Mouse (Mus musculus): Measurements from ENCODE around the gene Trmt1l. TPM values are rescaled to one million over a fixed set of nuclear protein-coding genes. Genes with fewer than 3 reads are reported as not detected.
A peak's percentile ranks its signal among the peaks of the same experiment; 100 is the strongest.

Trmt1l gene
- polyA plus RNA-seq (2014; fragmentation: Nextera tagmentation; extraction: Ambion mirVana), result 44.5 and 48.7 TPM in 2 replicates

DNA sequence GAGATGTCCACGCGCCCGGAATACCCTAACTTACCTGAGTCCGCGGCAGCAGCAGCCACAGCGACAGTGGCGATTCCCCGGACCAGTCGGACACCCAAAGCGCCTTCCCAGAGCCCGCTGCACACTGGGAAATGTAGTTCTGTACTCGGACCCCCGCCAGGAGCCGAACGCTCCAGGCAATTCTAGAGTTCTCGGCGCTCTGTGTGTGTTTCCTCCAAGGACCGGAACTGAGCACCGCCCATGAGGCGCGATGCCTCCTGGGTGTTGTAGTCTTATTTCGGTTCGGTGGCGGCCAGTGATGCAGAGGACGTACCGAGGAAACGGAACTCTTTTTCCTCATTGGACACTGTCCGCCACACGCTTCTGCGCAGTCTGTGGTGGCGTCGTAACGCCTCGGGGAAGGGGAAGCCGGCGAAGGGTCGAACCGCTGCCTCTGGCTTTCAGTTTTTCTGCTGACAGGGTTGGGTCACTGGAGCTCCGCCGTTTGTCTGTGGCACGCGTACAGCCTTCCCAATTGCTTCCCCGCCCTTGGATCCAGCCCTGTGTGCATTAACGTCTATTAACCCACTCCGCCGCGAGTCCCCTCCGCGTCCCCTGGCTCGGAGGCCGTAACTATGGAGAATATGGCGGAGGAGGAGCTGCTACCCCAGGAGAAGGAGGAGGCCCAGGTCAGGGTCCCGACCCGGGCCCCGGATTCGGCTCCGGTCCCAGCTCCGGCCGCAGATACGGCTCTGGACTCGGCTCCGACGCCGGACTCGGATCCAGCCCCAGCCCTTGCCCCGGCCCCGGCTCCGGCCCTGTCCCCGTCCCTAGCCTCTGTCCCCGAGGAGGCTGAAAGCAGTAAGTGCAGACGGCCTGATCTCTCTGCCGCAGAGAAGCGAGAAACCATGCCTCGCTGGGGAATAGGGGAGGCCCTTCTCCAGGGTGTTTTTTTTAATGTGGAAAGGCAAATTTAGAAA, at the start of gene Trmt1l, which contains the start of gene Swt1:
Gene Trmt1l (plus strand): TSS at position 280 of the 959 bp plus-strand sequence.
Gene Swt1 (minus strand): TSS at position 193 of the 959 bp plus-strand sequence.
- Histone ChIP-seq H3K27ac (ENCODE audit: low read depth, low read length) (peak within 1 kb of the TSS; percentile 88), H3K36me3 (ENCODE audit: control insufficient read depth, insufficient read depth, low read length) (no peaks in the 10 kb centered on the region), H3K9ac (ENCODE audit: low read depth, low read length) (peak within 1 kb of the TSS; percentile 96), H3K4me2 (peak within 1 kb of the TSS; percentile 80), H3K27me3 (replicated peaks; ENCODE audit: control insufficient read depth, insufficient read depth, low read length) (no peaks in the 10 kb centered on the region), H3K4me1 (replicated peaks; ENCODE audit: control insufficient read depth, insufficient read depth, low read length) (peaks cover 9% of the 10 kb centered on the region), H3K4me3 (ENCODE audit: low read depth, low read length) (peak within 1 kb of the TSS; percentile 83), H3K9me3 (ENCODE audit: control insufficient read depth, low read length) (no peaks in the 10 kb centered on the region)
- ATAC-seq (replicated peaks; ENCODE audit: low FRiP score) (peak; percentile 98), DNase-seq (ENCODE audit: low spot score) (peak; percentile 93)
- WGBS, result under 1% methylated on average over 74 of the region's 74 CpGs

DNA sequence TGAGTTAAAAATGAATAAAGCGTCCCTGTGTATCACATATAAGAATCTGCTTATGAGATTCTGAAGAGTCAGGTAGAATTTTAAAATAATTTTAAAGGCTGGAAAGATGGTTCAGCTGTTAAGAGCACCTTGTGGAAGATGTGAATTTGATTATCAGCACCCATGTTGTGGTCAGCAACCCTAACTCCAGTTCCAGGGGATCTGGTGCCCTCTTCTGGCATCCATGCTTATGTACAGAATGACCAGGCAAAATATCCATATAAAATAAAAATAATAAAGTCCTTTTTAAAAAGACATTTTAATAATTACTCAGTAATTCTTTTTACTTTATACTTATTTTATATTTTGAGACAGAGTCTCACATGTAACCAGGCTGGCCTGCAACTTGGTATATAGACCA, 38.3 kb upstream of the Trmt1l start:
- no peak overlapping the region for H3K9ac ChIP-seq (ENCODE audit: low read depth, low read length)
- H3K36me3 ChIP-seq (ENCODE audit: control insufficient read depth, insufficient read depth, low read length), result 0 out of 2 replicates have a peak, but pooled peaks cover 2% of the 10 kb centered on the region
- no peak overlapping the region for H3K4me2 ChIP-seq
- DNase-seq (ENCODE audit: low spot score), result no peak
- H3K27me3 ChIP-seq (replicated peaks; ENCODE audit: control insufficient read depth, insufficient read depth, low read length), result no peaks in the 10 kb centered on the region
- no peak for ATAC-seq (replicated peaks; ENCODE audit: low FRiP score)
- no peaks in the 10 kb centered on the region for H3K9me3 ChIP-seq (ENCODE audit: control insufficient read depth, low read length)
- WGBS, result 94% methylated on average over 1 of the region's 1 CpGs
- H3K27ac ChIP-seq (ENCODE audit: low read depth, low read length), result no peak overlapping the region
- no peaks in the 10 kb centered on the region for H3K4me1 ChIP-seq (replicated peaks; ENCODE audit: control insufficient read depth, insufficient read depth, low read length)
- H3K4me3 ChIP-seq (ENCODE audit: low read depth, low read length), result no peak overlapping the region

DNA sequence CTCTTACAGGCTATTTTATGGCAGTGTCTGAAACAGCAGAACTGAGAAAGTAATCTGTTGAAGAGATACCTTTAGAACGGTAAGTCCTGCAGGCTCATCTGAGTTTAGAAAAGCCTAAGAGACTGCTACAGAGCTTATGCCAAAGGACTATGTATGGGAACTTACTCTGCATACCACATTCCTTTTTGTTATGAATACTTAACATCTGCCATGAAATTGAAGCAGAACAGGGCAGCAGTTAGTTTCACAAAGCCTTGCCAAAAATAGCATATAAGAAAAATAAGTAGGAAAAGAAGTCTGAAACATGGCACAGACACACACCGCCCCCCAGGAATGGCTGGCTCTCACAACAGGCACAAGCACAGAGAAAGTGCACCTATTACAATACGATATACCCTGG, 18.5 kb upstream of the Trmt1l start:
- no peaks in the 10 kb centered on the region; the same call in 1 of the 2 replicates for H3K36me3 ChIP-seq (ENCODE audit: control insufficient read depth, insufficient read depth, low read length)
- 91% methylated on average over 3 of the region's 3 CpGs for WGBS
- ATAC-seq (replicated peaks; ENCODE audit: low FRiP score), result no peak
- H3K9ac ChIP-seq (ENCODE audit: low read depth, low read length), result no peak overlapping the region
- DNase-seq (ENCODE audit: low spot score), result no peak
- no peak overlapping the region for H3K4me3 ChIP-seq (ENCODE audit: low read depth, low read length)
- no peak overlapping the region for H3K27ac ChIP-seq (ENCODE audit: low read depth, low read length)
- H3K4me1 ChIP-seq (replicated peaks; ENCODE audit: control insufficient read depth, insufficient read depth, low read length), result no peaks in the 10 kb centered on the region
- H3K27me3 ChIP-seq (replicated peaks; ENCODE audit: control insufficient read depth, insufficient read depth, low read length), result no peaks in the 10 kb centered on the region
- H3K9me3 ChIP-seq (ENCODE audit: control insufficient read depth, low read length), result no peaks in the 10 kb centered on the region
- H3K4me2 ChIP-seq, result no peak overlapping the region

DNA sequence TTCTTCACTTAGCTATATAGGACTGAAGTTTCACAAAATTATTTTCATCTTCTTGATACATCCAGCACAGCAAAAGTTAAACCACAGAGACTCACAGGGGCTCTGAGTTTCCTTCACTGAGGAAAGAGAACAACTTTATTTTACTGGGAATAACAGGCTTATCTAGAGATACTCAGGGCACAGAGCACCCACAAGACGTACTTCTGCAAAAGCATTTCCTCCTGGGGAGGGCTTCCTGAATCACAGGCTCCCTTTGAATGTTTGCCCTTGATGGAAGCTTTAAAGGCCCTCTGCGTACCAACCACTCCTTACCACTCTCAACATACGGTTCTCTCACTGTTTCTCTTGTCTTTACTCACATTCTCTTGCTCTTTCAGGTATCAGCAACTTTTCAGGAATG, 6.2 kb upstream of the Trmt1l start:
- 46% methylated on average over 3 of the region's 3 CpGs for WGBS
- Histone ChIP-seq H3K9me3 (ENCODE audit: control insufficient read depth, low read length) (no peaks in the 10 kb centered on the region), H3K4me3 (ENCODE audit: low read depth, low read length) (no peak overlapping the region), H3K4me2 (no peak overlapping the region), H3K4me1 (replicated peaks; ENCODE audit: control insufficient read depth, insufficient read depth, low read length) (peaks cover 5% of the 10 kb centered on the region; the same call in 1 of the 2 replicates), H3K27me3 (replicated peaks; ENCODE audit: control insufficient read depth, insufficient read depth, low read length) (no peaks in the 10 kb centered on the region), H3K36me3 (ENCODE audit: control insufficient read depth, insufficient read depth, low read length) (peaks cover 4% of the 10 kb centered on the region; the same call in 1 of the 2 replicates), H3K9ac (ENCODE audit: low read depth, low read length) (no peak overlapping the region), H3K27ac (ENCODE audit: low read depth, low read length) (no peak overlapping the region)
- DNase-seq (ENCODE audit: low spot score), result no peak
- ATAC-seq (replicated peaks; ENCODE audit: low FRiP score), result no peak

DNA sequence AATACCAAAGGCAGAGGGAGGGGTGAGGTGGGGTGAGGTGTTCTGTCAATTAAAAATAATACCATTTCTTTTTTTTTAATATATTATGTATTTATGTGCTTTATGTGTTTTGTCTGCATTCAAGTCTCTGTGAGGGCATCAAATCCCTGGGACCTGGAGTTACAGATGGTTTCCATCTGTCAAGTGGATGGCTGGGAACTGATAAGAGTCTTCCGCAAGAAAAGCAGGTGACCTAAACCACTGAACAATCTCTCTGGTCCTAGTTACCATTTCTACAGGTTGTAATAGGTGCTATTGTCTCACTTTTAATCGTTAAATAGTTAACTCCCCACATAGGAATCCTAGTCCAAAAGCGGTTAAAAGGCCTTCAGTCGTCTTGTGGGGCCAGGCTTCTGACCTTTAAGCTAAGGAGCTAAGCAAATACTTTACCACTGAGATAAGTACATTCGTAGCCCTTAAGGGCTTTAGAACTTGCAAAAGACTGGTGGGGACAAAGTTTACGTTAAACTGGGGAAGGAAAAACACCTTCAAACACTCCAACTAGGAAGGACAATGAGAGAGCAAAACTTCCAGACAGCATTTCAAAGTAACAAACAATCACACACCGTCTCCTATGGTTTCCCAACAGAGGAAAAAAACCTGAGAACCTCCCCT, 1.3 kb upstream of the Trmt1l start:
- H3K4me2 ChIP-seq, result peak overlapping the region; percentile 70
- H3K4me3 ChIP-seq (ENCODE audit: low read depth, low read length), result peak overlapping the region; percentile 83
- H3K9ac ChIP-seq (ENCODE audit: low read depth, low read length), result peak overlapping the region; percentile 83
- no peaks in the 10 kb centered on the region for H3K9me3 ChIP-seq (ENCODE audit: control insufficient read depth, low read length)
- H3K4me1 ChIP-seq (replicated peaks; ENCODE audit: control insufficient read depth, insufficient read depth, low read length), result peaks cover 9% of the 10 kb centered on the region
- 11% methylated on average over 7 of the region's 7 CpGs for WGBS
- DNase-seq (ENCODE audit: low spot score) (no peak), ATAC-seq (replicated peaks; ENCODE audit: low FRiP score) (no peak)
- H3K27ac ChIP-seq (ENCODE audit: low read depth, low read length), result no peak overlapping the region
- no peaks in the 10 kb centered on the region for H3K27me3 ChIP-seq (replicated peaks; ENCODE audit: control insufficient read depth, insufficient read depth, low read length)
- no peaks in the 10 kb centered on the region for H3K36me3 ChIP-seq (ENCODE audit: control insufficient read depth, insufficient read depth, low read length)

DNA sequence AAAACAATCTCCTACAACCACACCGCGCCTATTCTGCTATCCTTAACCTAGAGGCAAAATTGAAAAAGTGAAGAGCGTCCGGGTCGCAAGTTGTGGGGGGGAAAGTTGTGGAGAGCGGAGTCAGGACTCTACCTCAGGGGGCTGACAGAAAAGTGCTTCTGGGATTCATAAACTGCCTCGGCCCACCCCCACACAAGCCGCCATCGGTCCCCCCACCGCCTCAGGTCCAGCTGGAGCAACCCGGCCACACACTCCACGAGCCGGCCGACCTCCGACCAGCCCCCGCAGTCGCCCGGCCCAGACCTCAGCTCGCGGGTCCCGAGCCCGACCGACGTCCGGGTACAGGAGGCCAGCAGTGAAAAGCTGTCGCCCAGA, 467 bp upstream of the Trmt1l start:
- Histone ChIP-seq H3K9ac (ENCODE audit: low read depth, low read length) (peak overlapping the region; percentile 83), H3K4me3 (ENCODE audit: low read depth, low read length) (peak overlapping the region; percentile 83), H3K36me3 (ENCODE audit: control insufficient read depth, insufficient read depth, low read length) (no peaks in the 10 kb centered on the region), H3K4me2 (peak overlapping the region; percentile 70), H3K4me1 (replicated peaks; ENCODE audit: control insufficient read depth, insufficient read depth, low read length) (peaks cover 9% of the 10 kb centered on the region), H3K9me3 (ENCODE audit: control insufficient read depth, low read length) (no peaks in the 10 kb centered on the region), H3K27me3 (replicated peaks; ENCODE audit: control insufficient read depth, insufficient read depth, low read length) (no peaks in the 10 kb centered on the region), H3K27ac (ENCODE audit: low read depth, low read length) (peak overlapping the region; percentile 66)
- DNase-seq (ENCODE audit: low spot score) (no peak), ATAC-seq (replicated peaks; ENCODE audit: low FRiP score) (peak; percentile 41)
- WGBS, result under 1% methylated on average over 26 of the region's 26 CpGs

DNA sequence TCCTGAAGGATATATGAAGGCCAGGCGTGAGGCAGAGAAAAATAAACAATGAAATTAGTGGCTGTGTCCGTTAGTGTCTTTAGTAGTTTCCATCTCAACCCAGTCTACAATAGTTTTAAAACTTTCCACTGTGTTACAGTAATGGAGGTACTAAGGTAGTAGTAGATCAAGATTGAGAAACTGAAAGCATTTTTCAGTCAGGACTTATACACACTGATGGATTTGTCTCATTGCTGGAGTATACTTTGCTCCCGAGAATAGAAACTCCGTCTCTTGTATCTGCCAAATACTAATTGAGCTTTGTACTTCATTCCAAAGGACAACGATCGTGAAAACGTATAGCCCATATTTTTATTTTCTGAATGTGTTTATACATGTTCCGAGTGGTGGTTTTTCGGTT, 974 bp downstream of the Trmt1l start:
- ATAC-seq (replicated peaks; ENCODE audit: low FRiP score) (no peak), DNase-seq (ENCODE audit: low spot score) (no peak)
- H3K9me3 ChIP-seq (ENCODE audit: control insufficient read depth, low read length), result no peaks in the 10 kb centered on the region
- peaks cover 2% of the 10 kb centered on the region; the same call in 1 of the 2 replicates for H3K36me3 ChIP-seq (ENCODE audit: control insufficient read depth, insufficient read depth, low read length)
- WGBS, result 41% methylated on average over 9 of the region's 9 CpGs
- peak overlapping the region; percentile 88 for H3K27ac ChIP-seq (ENCODE audit: low read depth, low read length)
- H3K9ac ChIP-seq (ENCODE audit: low read depth, low read length), result peak overlapping the region; percentile 96
- no peaks in the 10 kb centered on the region for H3K27me3 ChIP-seq (replicated peaks; ENCODE audit: control insufficient read depth, insufficient read depth, low read length)
- H3K4me3 ChIP-seq (ENCODE audit: low read depth, low read length), result peak overlapping the region; percentile 83
- H3K4me2 ChIP-seq, result peak overlapping the region; percentile 80
- H3K4me1 ChIP-seq (replicated peaks; ENCODE audit: control insufficient read depth, insufficient read depth, low read length), result peaks cover 9% of the 10 kb centered on the region

DNA sequence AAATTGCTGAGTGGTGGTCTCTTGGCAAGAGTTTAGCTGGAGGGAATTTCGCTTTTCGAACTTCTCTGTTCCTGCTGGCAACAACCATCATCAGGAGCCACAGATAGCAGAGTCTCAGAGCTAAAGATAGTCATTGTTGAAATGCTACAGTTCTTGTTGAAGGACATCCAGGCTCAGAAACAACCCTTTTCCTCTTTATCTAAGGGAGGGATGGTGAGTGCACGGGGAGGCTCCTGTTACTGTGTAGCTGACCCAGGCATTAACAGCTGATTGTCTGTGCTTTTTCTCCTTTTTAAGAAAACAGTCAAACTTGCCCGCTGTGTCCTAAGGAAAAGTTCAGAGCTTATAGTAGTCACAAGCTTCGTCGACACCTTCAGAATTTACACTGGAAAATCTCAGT, 7.1 kb downstream of the Trmt1l start:
- 0 out of 2 replicates have a peak, but pooled peaks cover 3% of the 10 kb centered on the region for H3K4me1 ChIP-seq (replicated peaks; ENCODE audit: control insufficient read depth, insufficient read depth, low read length)
- 83% methylated on average over 6 of the region's 6 CpGs for WGBS
- no peak for DNase-seq (ENCODE audit: low spot score)
- no peak for ATAC-seq (replicated peaks; ENCODE audit: low FRiP score)
- no peaks in the 10 kb centered on the region for H3K27me3 ChIP-seq (replicated peaks; ENCODE audit: control insufficient read depth, insufficient read depth, low read length)
- H3K4me2 ChIP-seq, result no peak overlapping the region
- no peaks in the 10 kb centered on the region for H3K9me3 ChIP-seq (ENCODE audit: control insufficient read depth, low read length)
- no peak overlapping the region for H3K4me3 ChIP-seq (ENCODE audit: low read depth, low read length)
- no peak overlapping the region for H3K27ac ChIP-seq (ENCODE audit: low read depth, low read length)
- H3K36me3 ChIP-seq (ENCODE audit: control insufficient read depth, insufficient read depth, low read length), result peaks cover 20% of the 10 kb centered on the region
- no peak overlapping the region for H3K9ac ChIP-seq (ENCODE audit: low read depth, low read length)
